Mouse (Mus musculus): Measurements from ENCODE around the gene Hist1h3d. TPM values are rescaled to one million over a fixed set of nuclear protein-coding genes. Genes with fewer than 3 reads are reported as not detected.
A peak's percentile ranks its signal among the peaks of the same experiment; 100 is the strongest.
"Not testable (repeated sequence)": the region's sequence is repeated elsewhere in the genome, so short reads cannot be mapped to it uniquely, and the experiment has no call there.

The Hist1h3d gene
- polyA plus RNA-seq, 1 experiment, result 2.5 TPM

GRCm38 (mm10) chr13:23542225-23542980 is 33.2 kb upstream of the Hist1h3d start:
- not testable (repeated sequence) for DNase-seq (ENCODE audit: low spot score)

- DNase-seq (ENCODE audit: low spot score), result peak; percentile 55
These were observed 32.5 kb upstream of the Hist1h3d start, which contains the start of gene Hist1h2bh for GRCm38 (mm10) chr13:23542999-23543607. TSS of gene Hist1h2bh (minus strand) at chr13:23543392.

- DNase-seq (ENCODE audit: low spot score), result peak; percentile 65
These were observed 31.4 kb upstream of the Hist1h3d start, which contains the start of gene Hist1h3f for GRCm38 (mm10) chr13:23543965-23544786. TSS of gene Hist1h3f (plus strand) at chr13:23544052.

- DNase-seq (ENCODE audit: low spot score), result not testable (repeated sequence)
These were observed 30.8 kb upstream of the Hist1h3d start for GRCm38 (mm10) chr13:23544787-23545120.

- no peak for DNase-seq (ENCODE audit: low spot score)
These were observed 28.9 kb upstream of the Hist1h3d start for GRCm38 (mm10) chr13:23546694-23547093.

GRCm38 (mm10) chr13:23550761-23551145 is 24.8 kb upstream of the Hist1h3d start:
- DNase-seq (ENCODE audit: low spot score), result no peak

GRCm38 (mm10) chr13:23551146-23551834 is 24.3 kb upstream of the Hist1h3d start, which contains the start of gene Hist1h4f:
TSS of gene Hist1h4f (minus strand) at chr13:23551648.
- peak; percentile 67 for DNase-seq (ENCODE audit: low spot score)

- no peak for DNase-seq (ENCODE audit: low spot score)
These were observed 23.3 kb upstream of the Hist1h3d start for GRCm38 (mm10) chr13:23551931-23552914.

- DNase-seq (ENCODE audit: low spot score), result no peak
These were observed 22.6 kb upstream of the Hist1h3d start, which contains the start of gene Hist1h1d for GRCm38 (mm10) chr13:23552962-23553361. TSS of gene Hist1h1d (plus strand) at chr13:23553262.

- no peak for DNase-seq (ENCODE audit: low spot score)
These were observed 21.2 kb upstream of the Hist1h3d start for GRCm38 (mm10) chr13:23554393-23554792.

GRCm38 (mm10) chr13:23554925-23555838 is 20.4 kb upstream of the Hist1h3d start:
- DNase-seq (ENCODE audit: low spot score), result peak; percentile 59

- DNase-seq (ENCODE audit: low spot score), result peak; percentile 30
These were observed 19.6 kb upstream of the Hist1h3d start for GRCm38 (mm10) chr13:23555839-23556416.

- DNase-seq (ENCODE audit: low spot score), result no peak
These were observed 18.7 kb upstream of the Hist1h3d start for GRCm38 (mm10) chr13:23556906-23557305.

- DNase-seq (ENCODE audit: low spot score), result not testable (repeated sequence)
These were observed 14.9 kb upstream of the Hist1h3d start for GRCm38 (mm10) chr13:23560699-23561098.

GRCm38 (mm10) chr13:23561531-23561882 is 14.1 kb upstream of the Hist1h3d start:
- not testable (repeated sequence) for DNase-seq (ENCODE audit: low spot score)

- DNase-seq (ENCODE audit: low spot score), result peak; percentile 90
These were observed 13.5 kb upstream of the Hist1h3d start, which contains the start of gene Hist1h3e for GRCm38 (mm10) chr13:23561883-23562659. TSS of gene Hist1h3e (minus strand) at chr13:23562369.

GRCm38 (mm10) chr13:23562699-23563462 is 12.7 kb upstream of the Hist1h3d start:
- DNase-seq (ENCODE audit: low spot score), result no peak
